Mouse (Mus musculus) liver, embryonic 12.5 days (tissue): ENCODE results near the gene Ptpre. TPM values are rescaled to one million over a fixed set of nuclear protein-coding genes. Genes with fewer than 3 reads are reported as not detected.
A peak's percentile ranks its signal among the peaks of the same experiment; 100 is the strongest.

Experiments
- ATAC-seq: fragments of 200-750 bp; cut with Nextera tagmentation; 2 replicates; pipeline ENCODE4 v1.8.0; 2017; ENCODE audit warnings: moderate number of reproducible peaks, mild to moderate bottlenecking, moderate library complexity
- H3K27ac ChIP-seq: fragments of 300-500 bp; sonication (generic); 2 replicates; pipeline ENCODE4 v1.5.1; 2016; ENCODE audit warnings: mild to moderate bottlenecking
- H3K27me3 ChIP-seq: fragments of 300-500 bp; sonication (generic); replicated peaks from 2 replicates; pipeline ENCODE4 v1.6.1; 2016; ENCODE audit warnings: mild to moderate bottlenecking, moderate library complexity
- H3K36me3 ChIP-seq: fragments of 300-500 bp; sonication (generic); 2 replicates; pipeline ENCODE4 v1.6.1; 2016; ENCODE audit warnings: mild to moderate bottlenecking, moderate library complexity
- H3K4me1 ChIP-seq: fragments of 300-500 bp; sonication (generic); 2 replicates; pipeline ENCODE4 v1.6.1; 2016
- H3K4me2 ChIP-seq: fragments of 300-500 bp; sonication (generic); 2 replicates; pipeline ENCODE4 v1.6.1; 2016; ENCODE audit warnings: mild to moderate bottlenecking, moderate library complexity
- H3K4me3 ChIP-seq: fragments of 300-500 bp; sonication (generic); 2 replicates; pipeline ENCODE4 v1.5.1; 2016; ENCODE audit warnings: mild to moderate bottlenecking, moderate library complexity
- H3K9ac ChIP-seq: fragments of 300-500 bp; sonication (generic); 2 replicates; pipeline ENCODE4 v1.6.1; 2016; ENCODE audit warnings: mild to moderate bottlenecking, moderate library complexity
- H3K9me3 ChIP-seq: fragments of 300-500 bp; sonication (generic); replicated peaks from 2 replicates; pipeline ENCODE4 v1.6.1; 2016; ENCODE audit warnings: mild to moderate bottlenecking, moderate library complexity
- WGBS: fragments of 180-500 bp; shearing (Covaris S2); methylation state at CpG from one replicate; pipeline ENCODE4 v1.1.7; 2016; ENCODE audit not compliant: insufficient replicate concordance; 5-methylcytosine and 5-hydroxymethylcytosine counted together
- microRNA counts: library from miRNA; unstranded; fragments of <30 nt; microRNA quantifications from one replicate; lab custom pipeline; 2017
- microRNA-seq: library from miRNA; unstranded; fragments of <30 nt; microRNA quantifications from one replicate; pipeline ENCODE4, GENCODE M21; 2017
- polyA plus RNA-seq: library from polyadenylated mRNA; unstranded; fragments of >200 nt; fragmentation: Nextera tagmentation; extraction: Ambion mirVana; gene quantifications from 2 replicates; pipeline ENCODE4 v1.2.1, GENCODE M21; 2016

Gene Ptpre
- polyA plus RNA-seq, 1 experiment from 2014 or later: 4.6 TPM

- 88% methylated on average over 12 of the region's 12 CpGs for WGBS
- no peak for ATAC-seq
- Histone ChIP-seq H3K4me1 (peaks cover 14% of the 10 kb centered on the region), H3K4me2 (no peak overlapping the region), H3K9ac (no peak overlapping the region), H3K27me3 (peaks cover 6% of the 10 kb centered on the region; the same call in 1 of the 2 replicates), H3K27ac (no peak overlapping the region), H3K4me3 (no peak overlapping the region), H3K36me3 (no peaks in the 10 kb centered on the region), H3K9me3 (no peaks in the 10 kb centered on the region)
Observed at GRCm38 (mm10) chr7:135728038-135728437, 190.8 kb downstream of the Ptpre start.

GRCm38 (mm10) chr7:135734379-135734778 is 197.1 kb downstream of the Ptpre start:
- WGBS: 84% methylated on average over 5 of the region's 5 CpGs
- ATAC-seq: no peak
- Histone ChIP-seq H3K9me3 (no peaks in the 10 kb centered on the region), H3K4me3 (no peak overlapping the region), H3K27me3 (0 out of 2 replicates have a peak, but pooled peaks cover 7% of the 10 kb centered on the region), H3K4me1 (peaks cover 15% of the 10 kb centered on the region), H3K9ac (no peak overlapping the region), H3K27ac (no peak overlapping the region), H3K4me2 (no peak overlapping the region), H3K36me3 (no peaks in the 10 kb centered on the region)

- Histone ChIP-seq H3K4me2 (peak overlapping the region; percentile 61; the same call in 1 of the 2 replicates), H3K27ac (no peak overlapping the region), H3K4me3 (no peak overlapping the region), H3K9ac (0 out of 2 replicates have a peak overlapping the region, but pooled peaks have one; percentile 22), H3K9me3 (no peaks in the 10 kb centered on the region), H3K27me3 (0 out of 2 replicates have a peak, but pooled peaks cover 7% of the 10 kb centered on the region), H3K36me3 (no peaks in the 10 kb centered on the region), H3K4me1 (peaks cover 15% of the 10 kb centered on the region)
- 79% methylated on average over 9 of the region's 9 CpGs for WGBS
- ATAC-seq: no peak
Observed at GRCm38 (mm10) chr7:135734911-135735646, 197.8 kb downstream of the Ptpre start.

MicroRNAs encoded within 50 kb of the gene (microRNA counts, 519-probe panel; counts per million panel counts)
- 582 counts per million, percentile 70 among the panel's probes with 10 or more counts for microRNA mmu-miR-1962 (lab: Ali Mortazavi, UCI)

Small RNA genes within 50 kb of the gene (microRNA-seq; reads per million reads assigned to microRNA genes)
- gene Mir1962: not detected

Other genes starting within 250 kb of the Ptpre start
- gene Foxi2, start 127.2 kb upstream of the Ptpre start, polyA plus RNA-seq: not detected in 2 replicates
- gene Clrn3, start 8.8 kb upstream of the Ptpre start, polyA plus RNA-seq: not detected in 2 replicates
- gene Mki67, start 178.9 kb downstream of the Ptpre start, polyA plus RNA-seq: 108 and 118 TPM in 2 replicates